Mouse (Mus musculus): ENCODE measurements around the gene Rsad1.

Gene Rsad1

DNA sequence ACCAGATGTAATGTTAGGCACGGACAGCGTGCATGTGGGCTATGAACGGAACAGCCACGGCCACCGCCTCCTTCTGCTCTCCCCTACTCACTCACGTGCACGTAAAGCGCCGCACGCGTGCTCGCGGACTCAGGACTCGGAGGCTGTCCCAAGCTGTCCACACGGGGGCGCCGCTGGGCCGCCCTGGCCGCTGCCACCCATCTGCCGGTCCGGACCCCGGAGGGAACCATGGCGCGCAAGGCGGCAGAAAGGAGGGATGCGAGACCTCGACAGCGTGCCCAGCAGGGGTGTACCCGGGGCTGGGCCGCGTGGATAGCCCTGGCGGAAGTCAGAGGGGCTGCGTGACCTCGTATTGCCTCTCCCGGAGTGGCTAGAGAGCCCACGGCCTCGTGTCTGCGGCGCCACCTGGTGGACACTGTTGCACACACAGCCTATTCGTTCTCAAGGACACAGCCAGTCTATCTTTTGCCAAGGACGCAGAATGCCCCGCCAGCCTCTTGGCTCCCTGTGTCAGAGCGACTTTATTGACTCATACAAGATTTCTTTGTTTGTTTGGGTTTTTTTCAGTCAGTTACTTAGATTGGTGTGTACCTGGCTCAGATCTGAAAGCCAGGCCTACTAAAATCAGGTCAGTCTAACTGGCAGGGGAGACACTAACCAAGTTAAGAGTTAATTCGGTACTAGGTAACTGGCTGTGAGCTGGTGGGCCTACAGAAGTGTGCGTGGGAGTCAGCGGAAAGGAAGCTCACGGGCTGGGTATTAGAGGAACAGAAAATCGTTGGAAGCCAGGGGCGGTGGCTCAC, at the start of gene Rsad1:
Gene Rsad1 (minus strand): TSS at position 368 of the 803 bp plus-strand sequence.
- DNase-seq = peak; percentile 85 to 95

DNA sequence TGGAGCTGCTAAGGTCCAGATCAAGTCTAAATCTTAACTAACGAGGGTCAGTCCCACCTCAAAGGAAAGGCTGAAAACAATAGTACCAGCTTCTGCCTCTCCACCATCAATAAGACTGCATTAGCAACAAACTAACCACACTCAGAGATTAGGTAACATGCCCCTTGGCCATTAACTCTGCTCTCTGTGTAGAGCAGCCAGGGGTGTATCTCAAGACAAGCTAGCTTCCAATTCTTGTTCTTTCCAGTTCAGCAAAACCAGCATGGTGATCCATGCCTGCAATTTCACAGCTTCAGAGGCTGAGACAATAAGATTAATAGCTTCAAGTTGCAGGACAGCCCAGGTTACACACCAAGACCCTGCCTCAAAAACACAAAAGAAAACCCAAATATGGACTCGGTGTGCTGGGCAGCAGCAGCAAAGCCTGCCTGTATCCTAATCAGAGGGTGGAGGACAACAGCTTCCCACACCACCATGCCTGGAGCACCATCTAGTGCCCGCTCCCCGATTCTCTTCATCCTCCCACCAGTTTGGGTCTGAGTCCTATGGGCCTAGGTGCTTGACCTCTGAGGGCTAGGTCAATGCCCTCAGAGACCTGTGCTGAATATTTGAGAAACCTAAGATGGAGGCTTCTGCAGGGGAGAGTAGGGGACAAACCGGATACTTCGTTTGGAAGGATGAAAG, 49.5 kb upstream of the Rsad1 start:
- no peak for DNase-seq

DNA sequence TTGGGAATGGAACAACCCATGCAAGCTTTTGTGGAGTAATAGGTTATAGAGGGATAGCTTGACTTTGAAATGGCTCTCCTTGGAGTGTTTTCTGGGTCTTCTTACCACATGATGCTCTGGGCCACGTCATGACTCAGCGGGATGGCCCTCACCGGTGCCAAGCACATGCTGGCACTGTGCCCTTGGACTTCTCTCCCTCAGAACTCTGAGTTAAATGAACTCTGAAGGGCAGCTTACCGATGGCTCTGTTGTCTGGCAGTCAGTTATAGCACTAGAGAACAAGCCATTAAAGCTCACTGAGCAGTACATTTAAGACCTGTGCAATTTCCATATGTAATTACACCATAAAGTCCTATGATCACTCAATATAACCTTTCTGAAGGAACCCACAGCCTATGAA, 48.3 kb upstream of the Rsad1 start:
- DNase-seq = no peak

DNA sequence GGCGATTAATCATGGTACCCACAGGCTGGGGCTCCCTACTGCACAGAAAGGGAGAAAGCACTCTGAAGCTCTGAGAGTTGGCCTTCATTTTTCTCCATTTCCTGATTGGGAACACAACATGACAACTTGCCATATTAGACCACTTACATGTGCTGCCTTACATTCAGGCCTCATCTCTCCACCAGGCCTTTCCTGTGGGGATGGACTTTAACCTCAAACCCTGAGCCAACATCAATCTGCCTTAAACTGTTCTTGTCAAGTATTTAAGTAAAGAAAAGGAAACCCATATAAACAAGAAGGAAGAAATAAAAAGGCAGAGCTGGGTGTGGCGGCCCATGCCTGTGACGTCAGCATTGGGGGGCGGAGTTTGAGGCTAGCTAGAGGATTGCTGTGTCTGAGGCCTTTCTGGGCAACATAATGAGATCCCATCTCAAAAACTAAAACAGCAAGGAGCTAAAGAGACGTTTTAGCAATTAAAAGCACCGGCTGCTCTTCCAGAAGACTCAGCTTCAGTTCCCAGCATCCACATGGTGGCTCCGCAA, 47.3 kb upstream of the Rsad1 start:
- DNase-seq = peak; percentile 42 to 64

DNA sequence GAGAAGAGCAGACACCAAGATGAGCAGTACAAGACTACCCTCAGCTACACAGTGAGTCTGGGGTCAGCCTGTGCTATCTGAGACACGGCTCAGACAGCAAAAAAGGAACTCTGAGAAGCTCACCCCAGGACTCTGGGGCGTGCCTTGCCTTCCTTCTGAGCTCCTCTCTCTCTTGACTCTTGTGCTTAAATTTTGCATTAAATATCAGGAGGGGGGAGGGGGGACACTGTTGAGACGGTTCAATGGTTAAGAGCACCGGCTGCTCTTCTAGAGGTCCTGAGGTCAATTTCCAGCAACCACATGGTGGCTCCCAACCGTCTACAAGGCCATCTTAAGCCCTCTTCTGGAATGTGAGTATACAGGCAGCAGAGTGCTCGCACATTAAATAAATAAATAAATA, 38.5 kb upstream of the Rsad1 start:
- DNase-seq = no peak

DNA sequence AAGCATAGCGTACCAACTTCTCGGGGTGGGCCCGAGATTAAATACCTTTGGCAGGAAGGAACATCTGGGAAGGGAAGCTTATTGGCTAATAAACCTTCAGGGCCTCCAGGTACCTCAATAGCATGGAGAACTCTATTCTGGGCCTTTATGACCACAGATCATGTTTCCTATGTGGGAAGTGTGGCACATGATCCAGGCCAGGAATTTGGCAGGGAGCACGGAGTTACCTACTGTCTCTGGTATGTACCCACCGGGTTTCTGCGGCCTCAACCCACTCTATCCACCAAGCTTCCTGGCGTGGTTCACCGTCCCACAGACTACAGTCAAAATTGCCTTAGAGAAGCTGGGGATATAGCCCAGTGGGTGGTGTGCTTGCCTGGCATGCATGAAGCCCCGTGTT, 36.0 kb upstream of the Rsad1 start:
- no peak for DNase-seq

DNA sequence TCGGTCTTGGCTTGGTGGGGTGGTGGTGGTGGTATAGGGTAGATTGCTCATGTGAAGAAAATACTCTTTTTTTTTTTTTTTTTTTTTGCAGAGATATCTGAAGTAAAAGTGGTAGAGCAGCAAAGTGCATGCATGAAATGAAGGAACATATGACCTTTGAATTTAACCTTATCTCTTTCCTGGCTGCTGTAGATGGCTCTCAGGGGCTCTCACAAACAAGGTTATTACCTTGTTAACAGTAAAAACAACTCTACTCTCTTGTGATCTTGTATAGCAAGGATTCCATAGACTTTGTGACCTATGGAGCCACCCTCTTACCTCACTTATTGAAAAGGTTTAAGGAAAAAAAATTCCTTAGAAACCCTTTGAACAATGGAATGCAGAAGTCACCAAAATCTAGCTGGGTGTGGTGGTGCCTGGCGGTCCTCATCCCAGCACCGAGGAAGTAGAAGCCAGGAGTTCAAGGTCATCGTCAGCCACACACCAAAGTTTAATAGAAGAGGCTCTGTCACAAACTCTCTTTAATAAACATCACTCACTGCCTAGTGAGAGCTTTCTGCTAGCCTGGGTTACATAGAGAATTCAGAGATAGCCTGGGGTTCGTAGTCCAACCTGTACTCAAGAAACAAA, 31.2 kb upstream of the Rsad1 start:
- DNase-seq = no peak

DNA sequence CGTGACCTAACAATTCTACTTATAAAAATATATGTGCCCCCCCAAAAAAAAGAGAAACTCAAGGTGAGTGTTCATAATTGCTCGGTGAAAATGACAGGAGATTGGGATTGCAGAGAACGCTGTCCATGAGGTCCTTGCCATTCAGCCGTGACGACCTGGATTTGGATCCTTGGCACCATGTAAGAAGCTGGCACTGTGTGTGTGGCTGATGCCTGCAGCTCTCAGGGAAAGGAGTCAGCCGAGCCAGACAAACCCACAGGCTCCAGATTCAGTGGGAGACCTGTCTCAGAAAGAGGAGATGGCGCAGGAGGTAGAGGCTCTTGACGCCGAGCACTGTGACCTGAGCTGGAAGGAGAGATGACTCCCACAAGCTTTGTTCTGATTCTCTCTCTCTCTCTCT, 27.3 kb upstream of the Rsad1 start:
- no peak for DNase-seq

DNA sequence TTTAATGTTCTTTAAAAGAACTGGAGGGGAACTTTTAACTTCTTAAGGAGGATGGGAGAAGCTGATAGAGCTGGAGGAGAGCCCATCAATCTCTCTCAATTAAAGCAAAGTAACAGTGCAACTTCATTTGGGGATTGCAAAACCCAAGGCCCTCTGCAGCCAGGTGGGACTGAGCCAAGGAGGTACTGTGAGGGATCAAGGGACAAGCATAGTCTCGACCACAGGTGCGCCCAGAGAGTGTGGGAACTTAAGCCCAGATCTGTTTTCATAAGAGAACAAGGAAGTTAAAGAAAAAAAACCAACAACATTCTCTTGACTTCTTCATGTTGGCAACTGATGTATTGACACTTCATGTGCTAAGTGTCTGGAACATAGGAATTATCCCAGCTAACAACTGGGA, 26.0 kb upstream of the Rsad1 start:
- DNase-seq = no peak

DNA sequence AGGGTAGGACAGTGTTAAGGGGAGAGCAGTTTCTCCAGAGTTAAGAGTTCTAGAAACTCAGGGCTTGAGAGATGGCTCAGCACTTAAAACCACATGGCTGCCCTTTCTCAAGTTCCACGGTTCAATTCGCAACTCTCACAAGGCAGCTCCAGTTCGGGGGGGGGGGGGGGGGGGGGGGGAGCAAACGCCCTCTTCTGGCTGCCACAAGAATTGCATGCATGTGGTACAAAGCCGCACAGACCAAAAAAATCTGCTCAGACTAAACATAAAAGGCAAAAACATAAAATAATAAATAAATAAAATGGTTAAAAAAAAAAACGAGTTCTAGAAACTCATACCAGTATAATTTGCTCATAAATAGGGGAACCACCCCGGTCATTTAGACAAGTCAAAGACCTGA, 25.5 kb upstream of the Rsad1 start:
- no peak for DNase-seq

DNA sequence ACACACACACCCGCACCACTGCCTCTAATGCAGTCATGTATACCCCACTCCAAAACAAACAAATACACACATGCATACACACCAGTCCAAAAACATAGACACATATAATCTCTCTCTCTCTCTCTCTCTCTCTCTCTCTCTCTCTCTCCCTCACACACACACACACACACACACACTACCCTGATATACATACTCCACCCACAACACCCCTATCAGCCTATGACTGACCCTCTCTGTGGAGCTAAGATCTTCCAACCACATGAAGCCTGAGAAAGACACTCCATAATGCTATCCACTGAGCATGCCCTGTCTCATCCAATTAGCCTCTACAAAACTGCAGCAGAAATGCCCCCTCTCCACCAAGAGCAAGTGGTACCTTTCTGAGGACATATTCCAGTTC, 22.8 kb upstream of the Rsad1 start:
- no peak for DNase-seq

DNA sequence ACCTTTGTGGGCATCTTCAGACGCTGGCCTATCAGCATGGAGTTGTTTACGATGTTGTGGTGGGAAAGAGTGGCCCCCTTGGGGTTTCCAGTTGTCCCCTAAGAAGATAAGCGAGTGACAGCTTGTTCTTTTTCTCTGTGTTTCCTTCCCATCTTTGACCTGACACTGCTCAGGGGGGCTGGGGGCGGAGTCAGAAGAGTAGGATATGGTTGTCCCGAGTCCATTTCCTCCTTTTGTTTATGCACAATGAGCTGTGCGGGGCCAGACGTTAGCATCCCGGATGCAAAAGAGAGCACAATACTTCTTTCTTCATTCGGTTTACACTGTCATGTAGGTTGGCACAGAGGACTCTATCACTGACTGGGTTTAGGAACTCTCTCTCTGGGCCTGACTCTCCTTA, 21.6 kb upstream of the Rsad1 start:
- DNase-seq = no peak

DNA sequence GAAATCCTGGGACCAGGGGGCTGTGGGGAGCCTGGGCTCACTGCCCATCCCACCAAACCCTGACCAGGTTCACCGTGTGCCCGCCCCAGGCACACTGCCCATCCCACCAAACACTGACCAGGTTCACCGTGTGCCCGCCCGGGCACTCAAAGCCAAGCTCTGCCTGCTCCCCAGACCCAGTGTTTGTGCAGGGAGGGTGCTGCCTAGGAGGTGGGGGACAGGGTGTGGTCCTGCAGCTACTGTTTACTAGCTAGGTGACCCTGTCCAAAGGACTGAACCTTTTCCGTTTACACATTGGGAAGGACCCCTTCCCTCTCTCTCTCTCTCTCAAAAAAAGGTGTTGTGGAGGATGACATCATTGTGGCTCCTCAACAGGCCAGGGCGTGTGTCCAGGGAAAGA, 18.3 kb upstream of the Rsad1 start:
- no peak for DNase-seq

DNA sequence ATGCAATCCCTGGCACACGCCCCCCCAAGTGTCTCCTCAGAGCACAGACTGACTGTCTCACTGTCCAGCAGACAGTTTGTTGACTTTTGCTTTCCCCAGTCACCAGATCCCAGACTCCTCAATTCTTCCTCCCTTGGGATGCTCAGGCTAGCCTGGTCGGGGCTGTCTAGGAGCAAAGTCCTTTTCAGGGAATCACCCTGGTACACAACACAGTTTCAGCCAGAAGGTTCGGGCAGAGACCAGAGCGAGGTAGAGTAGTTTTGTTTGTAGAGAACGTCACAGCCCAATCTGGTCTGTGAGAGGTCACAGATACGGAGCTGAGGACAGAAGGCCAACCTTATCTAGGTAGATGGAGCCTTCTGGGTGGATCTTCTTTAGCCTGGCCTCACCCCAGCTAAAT, 17.5 kb upstream of the Rsad1 start:
- DNase-seq = no peak

DNA sequence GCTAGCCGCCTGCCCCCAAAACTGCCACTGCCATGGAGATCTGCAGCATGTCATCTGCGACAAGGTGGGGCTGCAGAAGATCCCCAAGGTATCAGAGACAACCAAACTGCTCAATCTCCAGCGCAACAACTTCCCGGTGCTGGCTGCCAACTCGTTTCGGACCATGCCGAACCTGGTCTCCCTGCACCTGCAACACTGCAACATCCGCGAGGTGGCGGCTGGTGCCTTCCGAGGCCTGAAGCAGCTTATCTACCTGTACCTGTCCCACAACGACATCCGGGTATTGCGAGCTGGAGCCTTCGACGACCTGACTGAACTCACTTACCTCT, 16.1 kb upstream of the Rsad1 start:
- peak in 1 of 2 experiments; percentile 19 for DNase-seq

DNA sequence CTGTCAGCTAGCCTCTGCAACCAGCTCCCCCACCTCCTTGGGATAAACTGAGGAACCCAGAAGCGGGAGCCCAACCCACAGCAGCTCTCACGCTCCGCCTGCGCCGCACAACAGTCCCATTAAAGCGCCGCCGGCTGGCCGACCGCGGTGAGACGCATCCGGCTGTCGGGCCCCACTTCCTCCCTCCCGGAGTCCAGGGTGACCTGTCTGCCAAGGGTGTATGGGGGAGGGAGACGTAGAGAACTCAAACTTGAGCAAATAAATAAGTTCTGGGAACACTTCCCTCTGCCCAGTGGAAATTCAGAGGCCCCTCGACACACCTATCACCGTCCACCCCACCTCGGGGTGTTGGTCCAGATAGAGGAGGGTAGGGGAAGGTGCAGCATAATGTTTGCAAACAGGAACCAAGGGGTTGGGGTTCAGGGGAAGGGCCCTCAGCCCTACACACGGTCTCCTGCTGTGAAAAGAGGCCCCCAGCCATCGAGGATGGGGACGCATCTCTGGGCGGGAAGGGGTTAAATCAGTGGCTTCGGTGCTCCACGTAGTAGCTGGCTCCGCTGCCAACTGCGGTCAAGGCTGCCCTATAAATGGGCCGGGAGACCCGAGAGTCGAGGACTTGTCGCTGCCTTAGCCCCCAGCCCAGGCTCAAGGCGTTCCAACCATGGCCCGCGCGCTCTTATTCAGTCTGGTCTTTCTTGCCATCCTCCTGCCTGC, 15.5 kb upstream of the Rsad1 start, which contains the start of gene Chad:
Gene Chad (plus strand): TSS at position 611 of the 714 bp plus-strand sequence.
- DNase-seq = peak; percentile 40 to 60

DNA sequence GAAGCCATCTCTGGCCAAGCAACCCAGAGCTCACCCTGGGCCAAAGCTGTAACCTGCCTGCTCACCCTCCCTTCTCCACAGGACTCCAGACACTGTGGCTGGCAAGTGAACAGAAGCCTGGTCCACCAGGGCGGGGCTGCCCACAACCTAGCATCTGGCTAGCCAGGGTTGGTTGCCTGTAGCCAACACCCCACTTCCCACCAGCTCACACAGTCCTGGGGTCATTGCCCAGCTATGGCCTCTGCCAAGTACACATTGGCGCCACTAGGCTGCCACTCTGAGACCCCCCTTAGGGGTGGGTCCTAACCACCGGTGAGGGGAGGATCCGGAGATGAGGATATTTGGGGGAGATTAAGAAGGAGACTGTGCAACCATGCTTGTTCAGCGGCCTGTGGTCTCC, 14.8 kb upstream of the Rsad1 start:
- no peak for DNase-seq

DNA sequence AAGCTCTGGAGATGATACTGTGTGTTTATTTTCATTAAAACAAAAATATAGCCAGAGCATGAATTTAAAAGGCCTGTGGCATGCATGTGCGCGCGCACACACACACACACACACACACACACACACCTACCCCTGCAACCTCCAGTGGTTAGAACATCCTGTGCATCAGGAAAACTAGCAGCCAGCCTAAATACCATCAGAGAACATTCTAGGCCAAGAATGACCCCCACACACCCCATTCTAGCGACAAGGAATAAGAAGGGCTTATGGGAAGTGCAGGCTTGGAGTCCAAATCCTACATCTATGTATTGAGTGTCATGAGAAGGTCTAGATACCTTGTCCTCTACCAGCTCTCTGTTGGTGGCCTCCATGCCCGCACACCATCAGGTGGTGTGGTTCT, 14.3 kb upstream of the Rsad1 start:
- DNase-seq = no peak

DNA sequence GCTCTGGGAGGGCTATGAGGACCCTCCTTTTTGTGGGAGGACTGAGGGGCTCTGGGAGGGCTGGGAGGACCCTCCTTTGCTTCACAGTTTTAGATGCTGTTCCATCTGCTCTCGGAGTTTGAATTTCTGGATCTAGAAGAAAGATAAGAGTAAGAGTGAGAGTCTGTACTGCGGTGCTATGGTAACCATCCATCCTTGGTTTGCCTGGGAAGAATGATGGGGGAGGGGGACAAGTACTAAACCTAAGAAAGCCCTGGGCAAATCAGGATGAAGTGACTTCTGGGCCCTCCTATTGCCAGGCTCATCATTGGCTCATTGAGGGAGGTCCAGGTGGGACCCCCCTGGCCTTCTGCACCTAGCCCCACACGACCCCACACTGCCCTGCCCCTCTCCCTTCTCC, 9.2 kb upstream of the Rsad1 start:
- DNase-seq = no peak

DNA sequence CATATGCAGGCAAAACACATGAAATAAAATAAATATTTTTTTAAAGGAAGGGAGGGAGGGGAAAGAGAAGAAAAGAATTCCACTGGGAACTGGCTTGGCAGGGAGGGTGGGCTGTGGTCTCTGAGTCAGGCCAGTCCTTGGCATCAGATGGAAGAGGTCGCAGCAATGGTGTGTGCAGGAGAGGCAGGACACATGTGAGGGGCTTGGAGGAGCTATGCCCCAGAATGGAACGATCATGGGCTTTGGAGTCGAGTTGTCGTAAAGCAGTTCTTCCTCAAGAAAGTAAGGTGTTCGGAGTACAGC, 1.3 kb upstream of the Rsad1 start:
- no peak for DNase-seq

DNA sequence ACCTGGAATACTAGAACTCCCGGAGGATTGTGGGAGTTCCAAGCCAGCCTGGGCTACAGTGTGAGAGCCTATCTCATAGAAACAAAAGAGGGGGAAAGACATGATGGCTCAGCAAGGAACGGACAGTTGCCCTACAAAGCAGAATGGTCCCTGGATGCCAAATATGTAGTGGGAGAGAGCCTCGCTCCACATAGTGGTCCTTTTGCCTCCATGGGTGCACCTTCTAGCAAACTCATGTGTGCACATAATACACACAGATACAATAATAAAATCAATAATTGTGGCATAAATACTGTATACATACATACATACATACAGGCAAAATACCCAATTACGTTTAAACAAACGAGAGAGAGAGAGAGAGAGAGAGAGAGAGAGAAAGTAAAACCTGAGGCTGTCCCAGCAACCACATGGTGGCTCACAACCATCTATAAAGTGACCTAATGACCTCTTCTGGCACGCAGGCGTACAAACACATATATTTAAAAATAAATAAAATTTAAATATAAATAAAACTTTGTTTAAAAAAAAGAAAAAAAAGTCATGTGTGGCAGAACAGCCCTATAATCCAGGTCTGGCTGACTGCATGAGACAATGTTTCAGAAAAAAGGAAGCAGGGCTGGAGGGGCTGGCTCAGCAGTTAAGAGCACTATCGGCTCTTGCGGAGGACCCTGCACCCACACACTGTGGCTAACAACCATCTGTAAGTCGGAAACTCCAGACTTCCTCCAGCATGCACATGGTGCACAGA, 811 bp upstream of the Rsad1 start:
- DNase-seq = no peak

DNA sequence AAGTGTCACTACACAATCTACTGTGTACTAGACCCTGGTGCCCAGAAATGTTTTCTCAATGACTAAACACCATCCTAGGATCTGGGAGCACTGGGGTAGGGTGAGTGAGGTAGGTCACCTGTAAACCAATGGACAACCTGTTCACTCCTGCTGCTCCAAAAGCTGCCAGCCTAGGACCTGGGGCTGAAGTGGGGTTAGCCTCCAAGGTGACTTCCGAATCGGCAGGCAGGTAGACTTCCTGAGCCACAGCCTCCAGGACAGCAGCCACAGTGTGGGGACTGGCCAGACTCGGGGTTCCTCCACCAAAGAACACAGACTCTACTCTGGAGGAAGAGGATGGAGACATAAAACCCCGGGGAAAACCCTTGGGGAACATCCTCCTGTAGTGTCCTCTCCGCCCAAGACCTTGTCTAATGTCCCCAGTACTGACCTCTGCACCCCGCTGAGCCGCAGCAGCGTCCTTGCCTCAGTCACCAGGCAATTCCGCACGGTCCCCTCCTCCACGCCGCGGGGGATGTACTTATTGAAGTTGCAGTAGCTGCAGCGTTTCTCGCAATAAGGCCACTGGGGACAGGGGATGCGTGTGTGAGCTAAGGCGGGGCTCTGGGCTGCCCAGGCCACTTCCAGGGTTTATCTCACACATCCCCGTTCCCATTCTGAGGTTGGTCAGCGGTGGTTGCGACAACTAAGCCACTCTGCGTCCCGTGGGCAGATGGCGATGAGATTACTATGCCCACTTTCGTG, 842 bp downstream of the Rsad1 start:
- peak; percentile 20 to 41 for DNase-seq
